Mouse (Mus musculus): ENCODE data around the gene Hmga1. TPM values are rescaled to one million over a fixed set of nuclear protein-coding genes. Genes with fewer than 3 reads are reported as not detected.

The Hmga1 gene
- polyA plus RNA-seq, 1 experiment from 2014 or later = 423 TPM

DNA sequence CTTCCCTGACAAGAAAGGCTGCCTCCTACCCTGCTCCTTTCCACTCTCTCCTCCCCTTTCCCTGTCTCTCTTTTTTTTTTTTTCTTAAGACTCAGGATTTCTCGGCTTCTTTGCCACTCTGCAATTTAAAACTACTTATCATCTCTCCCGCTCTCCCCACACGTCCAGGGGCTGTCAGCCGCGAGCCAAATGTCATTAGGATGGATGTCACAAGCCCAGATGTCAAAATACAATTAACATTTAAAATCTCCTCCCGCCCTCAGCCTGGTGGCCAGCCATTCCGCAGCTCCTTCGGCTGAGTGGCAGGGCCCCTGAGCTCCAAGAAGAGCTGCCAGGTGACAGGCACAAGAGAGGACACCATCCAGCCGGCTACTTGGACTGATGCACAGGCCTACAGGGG is 38.0 kb upstream of the Hmga1 start:
- 84% methylated on average over 9 of the region's 9 CpGs for WGBS (ENCODE audit: missing documents)
- Histone ChIP-seq H3K27ac (no peak overlapping the region), H3K4me3 (ENCODE audit: inconsistent target) (no peak overlapping the region), H3K79me2 (ENCODE audit: inconsistent target) (no peaks in the 10 kb centered on the region), H3K36me3 (ENCODE audit: inconsistent target) (no peaks in the 10 kb centered on the region)

DNA sequence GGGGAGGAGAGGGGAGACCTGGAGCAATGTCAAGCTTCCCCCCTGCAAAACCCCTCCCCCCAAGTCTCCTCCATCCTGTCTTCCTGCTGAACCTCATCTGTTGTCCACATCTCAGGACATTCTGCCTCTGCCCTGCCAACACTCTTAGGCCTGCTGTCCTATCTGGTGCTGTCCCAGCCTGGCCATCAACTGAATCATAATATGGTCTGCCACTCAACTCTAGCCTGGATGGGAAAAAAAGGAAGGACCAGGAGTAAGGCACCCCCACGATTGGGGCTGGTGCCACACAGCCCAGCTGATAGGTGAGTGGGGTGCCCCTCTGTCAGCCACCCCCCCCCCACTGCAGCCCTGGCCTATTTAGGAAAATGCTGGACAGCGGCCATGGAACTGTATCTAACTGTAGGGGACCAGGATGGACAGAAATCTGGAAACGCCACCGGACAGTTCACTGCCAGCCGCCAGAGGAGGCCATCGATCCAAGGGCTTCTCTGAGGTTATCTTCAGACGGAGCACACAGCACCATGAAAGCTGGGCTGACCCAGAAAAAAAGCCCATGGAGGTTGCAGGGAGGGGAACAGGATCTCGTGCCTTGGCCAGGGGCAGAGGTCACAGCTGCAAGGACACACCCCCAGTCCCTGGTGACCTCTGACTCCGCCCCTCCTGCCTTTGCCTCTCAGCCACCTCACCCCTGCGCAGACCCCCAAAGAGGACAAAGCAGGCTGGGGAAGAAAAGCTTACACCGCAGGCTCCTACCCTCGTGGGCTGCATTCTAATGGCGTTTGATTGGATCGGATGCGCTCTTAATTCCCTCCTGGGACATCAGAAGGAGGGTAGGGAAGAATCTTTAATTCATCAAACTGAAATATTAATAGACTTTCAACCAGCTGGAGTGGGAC is 37.3 kb upstream of the Hmga1 start:
- no peak overlapping the region for H3K27ac ChIP-seq
- no peak overlapping the region for H3K4me3 ChIP-seq (ENCODE audit: inconsistent target)
- no peaks in the 10 kb centered on the region for H3K79me2 ChIP-seq (ENCODE audit: inconsistent target)
- H3K36me3 ChIP-seq (ENCODE audit: inconsistent target) = no peaks in the 10 kb centered on the region
- WGBS (ENCODE audit: missing documents) = 85% methylated on average over 15 of the region's 15 CpGs

DNA sequence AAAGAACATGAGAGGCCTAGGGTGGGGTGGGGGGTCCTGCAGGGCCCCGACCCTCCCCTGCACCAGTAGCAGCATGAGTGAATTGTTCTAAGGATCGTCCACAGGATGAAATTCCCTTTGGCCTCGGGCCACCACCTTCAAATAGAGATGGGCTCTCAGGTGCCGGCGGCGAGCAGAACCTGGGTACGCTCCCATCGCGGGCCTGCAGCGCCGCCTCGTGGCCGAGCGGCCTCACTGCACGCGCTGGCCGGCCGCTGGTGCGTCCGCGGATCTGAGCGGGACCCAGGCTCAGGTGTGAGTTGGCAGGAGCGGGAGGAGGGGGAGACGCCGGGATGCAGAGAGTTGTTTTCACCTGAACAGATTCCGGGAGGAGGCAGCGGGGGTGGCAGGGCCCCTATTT is 35.7 kb upstream of the Hmga1 start:
- Histone ChIP-seq H3K79me2 (ENCODE audit: inconsistent target) (no peaks in the 10 kb centered on the region), H3K27ac (no peak overlapping the region), H3K4me3 (ENCODE audit: inconsistent target) (no peak overlapping the region), H3K36me3 (ENCODE audit: inconsistent target) (no peaks in the 10 kb centered on the region)
- 1% methylated on average over 27 of the region's 27 CpGs for WGBS (ENCODE audit: missing documents)

DNA sequence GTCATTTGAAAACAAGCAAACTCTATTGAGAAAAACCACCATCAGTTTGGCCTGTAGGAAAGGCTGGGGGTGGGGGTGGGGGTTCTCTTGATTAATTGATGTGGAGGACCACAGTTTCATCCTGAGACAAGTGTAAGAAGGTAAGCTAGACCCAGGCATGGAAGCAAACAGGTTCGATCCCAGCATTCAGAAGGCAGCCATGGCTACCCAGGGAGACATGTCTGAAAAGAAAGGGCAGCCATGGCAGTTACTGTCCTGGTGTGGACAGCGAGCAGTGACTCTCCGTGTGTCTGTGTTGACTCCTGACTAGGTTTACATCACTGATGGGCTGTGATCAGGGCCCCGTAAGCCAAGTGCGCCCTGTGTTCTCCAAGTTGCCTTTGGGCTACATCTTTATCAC is 35.0 kb upstream of the Hmga1 start, which contains the start of gene Grm4:
Grm4 (minus strand) TSS at position 101 of the 400 bp plus-strand sequence.
- H3K4me3 ChIP-seq (ENCODE audit: inconsistent target) = no peak within 1 kb of the TSS
- H3K27ac ChIP-seq = no peak within 1 kb of the TSS
- no peaks in the 10 kb centered on the region for H3K36me3 ChIP-seq (ENCODE audit: inconsistent target)
- H3K79me2 ChIP-seq (ENCODE audit: inconsistent target) = no peaks in the 10 kb centered on the region
- WGBS (ENCODE audit: missing documents) = 88% methylated on average over 5 of the region's 5 CpGs

DNA sequence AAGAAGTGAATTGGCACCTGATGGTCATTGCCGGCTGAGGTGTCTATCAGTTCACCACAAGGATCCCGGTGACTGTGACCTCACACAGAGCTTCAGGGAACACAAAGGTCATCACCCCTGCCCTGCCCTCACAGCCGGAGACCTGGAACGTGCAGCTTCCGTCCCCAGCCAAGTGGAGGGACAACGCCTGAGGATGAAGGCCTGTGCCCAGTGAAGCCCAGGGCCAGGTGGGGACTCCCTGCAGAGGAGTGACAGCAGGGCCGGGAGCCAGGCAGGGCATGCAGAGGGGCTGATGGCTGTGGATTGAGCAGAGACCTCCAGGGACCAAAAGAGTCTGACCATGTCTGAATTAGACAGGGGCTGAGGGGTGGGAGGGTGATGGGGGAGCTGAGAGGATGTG is 33.2 kb upstream of the Hmga1 start:
- no peaks in the 10 kb centered on the region for H3K36me3 ChIP-seq (ENCODE audit: inconsistent target)
- WGBS (ENCODE audit: missing documents) = 93% methylated on average over 7 of the region's 7 CpGs
- no peak overlapping the region for H3K27ac ChIP-seq
- no peaks in the 10 kb centered on the region for H3K79me2 ChIP-seq (ENCODE audit: inconsistent target)
- no peak overlapping the region for H3K4me3 ChIP-seq (ENCODE audit: inconsistent target)

DNA sequence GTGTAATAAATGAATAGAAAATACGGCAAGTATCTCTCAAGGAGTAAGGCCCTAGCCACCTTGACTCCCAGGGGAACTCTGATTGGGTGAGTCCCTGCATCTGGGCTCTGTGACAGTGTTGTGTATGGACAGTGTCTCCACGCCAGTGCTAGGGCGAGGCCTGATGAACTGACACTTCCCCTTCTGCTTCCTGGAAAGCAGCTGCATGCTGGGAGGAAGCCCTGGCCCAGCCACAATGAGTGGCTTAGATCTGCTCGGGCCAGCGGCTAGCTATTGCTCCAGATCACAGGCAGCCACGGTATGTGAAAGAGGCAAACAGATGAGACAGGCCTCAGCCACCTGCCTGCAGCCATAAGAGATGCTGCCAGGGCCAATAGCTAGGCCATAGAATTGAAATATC is 29.1 kb upstream of the Hmga1 start:
- H3K36me3 ChIP-seq (ENCODE audit: inconsistent target) = no peaks in the 10 kb centered on the region
- 24% methylated on average over 6 of the region's 6 CpGs for WGBS (ENCODE audit: missing documents)
- H3K4me3 ChIP-seq (ENCODE audit: inconsistent target) = no peak overlapping the region
- H3K27ac ChIP-seq = no peak overlapping the region
- no peaks in the 10 kb centered on the region for H3K79me2 ChIP-seq (ENCODE audit: inconsistent target)

DNA sequence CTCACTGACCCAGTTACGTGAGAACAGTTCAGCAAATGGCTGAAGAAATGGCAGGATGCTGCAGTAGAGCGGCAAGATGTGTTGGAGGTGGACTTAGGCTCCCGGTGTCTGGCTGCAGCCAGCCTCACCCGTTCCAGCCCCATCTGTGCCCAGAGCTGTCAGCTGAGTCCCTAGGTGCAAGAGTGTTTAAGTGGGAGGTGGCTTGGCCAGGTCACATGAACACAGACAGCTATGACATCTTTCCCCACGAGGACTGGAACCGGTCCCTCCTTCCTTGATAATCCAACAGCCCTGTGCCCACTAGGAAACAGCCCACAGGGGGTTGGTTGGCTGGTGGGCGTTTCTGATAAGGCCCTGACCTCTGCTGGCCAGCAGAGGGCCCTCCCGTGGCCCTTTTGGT is 28.3 kb upstream of the Hmga1 start:
- 77% methylated on average over 8 of the region's 8 CpGs for WGBS (ENCODE audit: missing documents)

DNA sequence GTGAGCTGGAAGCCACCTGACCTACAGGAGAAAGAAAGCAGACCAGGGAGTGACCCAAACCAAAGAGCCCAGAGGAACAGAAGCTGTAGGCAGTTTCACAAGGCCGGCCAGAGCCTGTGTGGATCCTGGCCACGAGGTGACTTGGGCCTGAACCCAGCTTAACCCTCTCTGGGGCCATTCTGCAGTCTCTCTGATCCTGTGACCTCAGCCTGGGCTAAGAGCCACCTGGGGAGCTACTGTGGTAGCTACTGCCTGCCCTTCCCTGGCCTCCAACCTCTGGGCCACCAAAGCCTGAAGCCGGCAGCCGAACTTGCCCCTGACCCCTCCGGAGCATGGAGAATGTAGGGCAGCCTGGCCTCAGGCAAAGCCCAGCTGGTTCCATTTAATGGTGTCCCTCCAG is 27.5 kb upstream of the Hmga1 start:
- Histone ChIP-seq H3K4me3 (ENCODE audit: inconsistent target) (no peak overlapping the region), H3K79me2 (ENCODE audit: inconsistent target) (no peaks in the 10 kb centered on the region), H3K36me3 (ENCODE audit: inconsistent target) (no peaks in the 10 kb centered on the region), H3K27ac (no peak overlapping the region)
- 89% methylated on average over 5 of the region's 5 CpGs for WGBS (ENCODE audit: missing documents)

More for the DNA sequence above, 28.3 kb upstream of the Hmga1 start:
- no peak overlapping the region for H3K27ac ChIP-seq
- no peak overlapping the region for H3K4me3 ChIP-seq (ENCODE audit: inconsistent target)
- no peaks in the 10 kb centered on the region for H3K36me3 ChIP-seq (ENCODE audit: inconsistent target)
- H3K79me2 ChIP-seq (ENCODE audit: inconsistent target) = no peaks in the 10 kb centered on the region

DNA sequence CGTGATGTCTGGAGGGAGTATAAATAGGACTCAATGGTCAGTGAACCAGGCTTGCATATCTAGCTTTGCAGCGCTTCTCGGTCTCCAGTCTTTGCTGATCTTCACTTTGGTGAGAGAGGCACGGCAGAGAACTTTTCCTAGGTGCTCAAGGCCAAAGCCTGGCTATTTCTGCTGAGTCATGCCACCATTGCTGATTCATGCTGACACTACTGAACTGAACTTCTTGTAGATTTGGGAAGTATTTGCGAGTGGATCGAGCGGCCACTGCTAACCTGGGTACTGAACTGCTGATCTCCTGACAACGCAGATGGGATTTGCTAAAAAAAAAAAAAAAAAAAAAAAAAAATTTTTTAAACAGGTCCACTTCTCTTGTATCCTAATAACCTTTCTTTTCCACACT is 24.2 kb upstream of the Hmga1 start:
- no peaks in the 10 kb centered on the region for H3K36me3 ChIP-seq (ENCODE audit: inconsistent target)
- no peak overlapping the region for H3K4me3 ChIP-seq (ENCODE audit: inconsistent target)
- 74% methylated on average over 6 of the region's 8 CpGs for WGBS (ENCODE audit: missing documents)
- no peak overlapping the region for H3K27ac ChIP-seq
- no peaks in the 10 kb centered on the region for H3K79me2 ChIP-seq (ENCODE audit: inconsistent target)

DNA sequence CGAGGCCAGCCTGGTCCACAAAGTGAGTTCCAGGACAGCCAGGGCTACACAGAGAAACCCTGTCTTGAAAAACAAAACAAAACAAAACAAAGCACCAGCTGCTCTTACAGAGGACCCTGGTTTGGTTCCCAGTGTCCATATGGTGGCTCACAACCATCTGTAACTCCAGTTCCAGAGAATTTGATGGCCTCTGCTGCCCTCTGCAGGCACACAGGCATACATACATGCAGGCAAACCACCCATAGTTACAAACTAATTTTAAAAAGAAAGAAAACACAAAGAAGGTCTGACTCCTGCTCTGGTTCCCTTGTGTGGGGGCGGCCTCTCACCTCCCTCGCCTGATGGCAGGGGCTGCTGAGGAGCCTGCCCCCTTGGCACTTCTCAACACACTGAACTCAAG is 22.9 kb upstream of the Hmga1 start:
- Histone ChIP-seq H3K36me3 (ENCODE audit: inconsistent target) (no peaks in the 10 kb centered on the region), H3K27ac (no peak overlapping the region), H3K79me2 (ENCODE audit: inconsistent target) (no peaks in the 10 kb centered on the region), H3K4me3 (ENCODE audit: inconsistent target) (no peak overlapping the region)
- WGBS (ENCODE audit: missing documents) = 96% methylated on average over 3 of the region's 3 CpGs

DNA sequence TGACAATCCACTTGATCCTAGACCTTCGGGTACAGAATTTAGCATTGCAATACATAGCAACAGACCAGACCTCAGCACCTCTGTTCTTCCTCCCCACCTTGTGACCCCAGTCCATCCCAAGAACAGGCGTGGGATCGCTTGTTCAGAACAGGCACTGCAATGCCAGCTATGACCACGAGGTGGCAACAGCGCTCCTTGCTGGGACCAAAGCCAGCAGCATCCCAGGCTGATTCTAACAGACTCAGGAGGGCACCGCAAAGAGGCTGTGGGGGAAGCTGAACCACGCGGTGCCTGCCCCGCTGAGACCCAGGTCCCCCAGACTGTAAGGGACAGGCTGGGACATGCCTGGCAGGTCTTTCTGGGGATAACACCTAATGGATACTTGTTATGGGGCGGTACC is 21.6 kb upstream of the Hmga1 start:
- Histone ChIP-seq H3K79me2 (ENCODE audit: inconsistent target) (no peaks in the 10 kb centered on the region), H3K4me3 (ENCODE audit: inconsistent target) (no peak overlapping the region), H3K36me3 (ENCODE audit: inconsistent target) (no peaks in the 10 kb centered on the region), H3K27ac (no peak overlapping the region)
- whole genome bisulfite sequencing (ENCODE audit: missing documents) = 8% methylated on average over 9 of the region's 10 CpGs

DNA sequence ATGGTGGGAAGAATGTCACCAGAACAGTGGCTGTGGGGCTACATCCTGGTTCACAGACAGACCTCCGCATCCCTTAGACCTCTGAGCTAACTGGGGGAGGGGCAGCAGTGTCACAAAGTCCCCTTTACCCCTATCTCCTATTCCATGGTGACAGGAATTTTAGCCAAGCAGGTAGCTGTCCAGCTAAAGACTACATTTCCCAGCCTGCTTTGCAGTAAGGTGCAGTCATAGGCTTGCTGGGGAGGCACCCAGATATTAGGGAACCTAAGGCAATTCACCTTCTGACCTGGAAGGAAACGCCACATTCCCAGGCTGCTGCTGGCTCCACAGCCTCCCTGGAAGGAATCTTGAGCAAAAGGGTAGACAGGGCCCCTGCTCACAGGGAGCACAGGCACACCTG is 15.0 kb upstream of the Hmga1 start:
- 86% methylated on average over 2 of the region's 2 CpGs for WGBS (ENCODE audit: missing documents)
- Histone ChIP-seq H3K27ac (no peak overlapping the region), H3K36me3 (ENCODE audit: inconsistent target) (no peaks in the 10 kb centered on the region)

DNA sequence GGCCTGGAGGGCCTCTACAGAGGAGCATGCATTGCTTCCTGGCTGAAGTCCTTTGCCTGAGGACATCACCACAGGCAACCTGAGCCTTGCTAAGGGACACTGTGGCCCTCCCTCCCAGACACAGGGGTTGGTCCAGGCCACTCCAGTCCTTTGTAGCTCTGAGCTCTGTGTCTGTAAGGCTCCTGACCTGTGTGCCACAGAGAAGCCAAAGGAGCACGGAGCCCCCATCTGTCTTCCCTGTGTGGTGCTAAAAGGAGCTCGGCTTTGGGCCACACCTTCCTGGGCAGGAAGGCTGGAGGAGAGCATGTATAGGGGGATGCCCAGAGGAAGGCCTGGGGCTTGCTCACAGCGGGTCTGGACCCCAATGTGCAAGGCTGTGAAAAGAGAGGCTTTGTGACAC is 14.3 kb upstream of the Hmga1 start:
- H3K79me2 ChIP-seq (ENCODE audit: inconsistent target) = no peaks in the 10 kb centered on the region; the same call in 1 of the 2 replicates
- H3K36me3 ChIP-seq (ENCODE audit: inconsistent target) = no peaks in the 10 kb centered on the region
- H3K4me3 ChIP-seq (ENCODE audit: inconsistent target) = no peak overlapping the region
- no peak overlapping the region for H3K27ac ChIP-seq
- WGBS (ENCODE audit: missing documents) = 82% methylated on average over 3 of the region's 3 CpGs

More for the DNA sequence above, 15.0 kb upstream of the Hmga1 start:
- no peak overlapping the region for H3K4me3 ChIP-seq (ENCODE audit: inconsistent target)
- H3K79me2 ChIP-seq (ENCODE audit: inconsistent target) = no peaks in the 10 kb centered on the region

DNA sequence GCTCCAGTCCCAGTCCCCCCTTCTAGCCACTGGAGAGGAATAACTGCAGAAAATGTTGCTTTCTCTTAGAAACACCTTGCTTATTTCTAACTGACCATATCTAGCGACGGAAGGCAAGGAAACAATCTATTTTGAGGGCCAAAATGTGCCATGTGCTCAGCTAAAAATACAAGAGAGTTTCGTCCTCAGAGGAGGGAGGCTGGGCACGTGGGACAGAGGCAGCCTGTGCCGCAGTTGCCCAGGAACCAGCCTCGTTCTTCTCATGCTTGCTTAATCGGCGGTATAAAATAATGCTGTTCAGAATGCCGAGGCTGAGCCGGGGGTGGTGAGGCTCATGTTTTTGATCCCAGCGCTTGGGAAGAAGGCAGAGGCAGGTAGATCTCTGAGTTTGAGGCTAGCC is 11.7 kb upstream of the Hmga1 start:
- no peaks in the 10 kb centered on the region; the same call in 1 of the 2 replicates for H3K79me2 ChIP-seq (ENCODE audit: inconsistent target)
- H3K27ac ChIP-seq = no peak overlapping the region
- H3K36me3 ChIP-seq (ENCODE audit: inconsistent target) = no peaks in the 10 kb centered on the region
- no peak overlapping the region for H3K4me3 ChIP-seq (ENCODE audit: inconsistent target)
- WGBS (ENCODE audit: missing documents) = 89% methylated on average over 9 of the region's 11 CpGs

DNA sequence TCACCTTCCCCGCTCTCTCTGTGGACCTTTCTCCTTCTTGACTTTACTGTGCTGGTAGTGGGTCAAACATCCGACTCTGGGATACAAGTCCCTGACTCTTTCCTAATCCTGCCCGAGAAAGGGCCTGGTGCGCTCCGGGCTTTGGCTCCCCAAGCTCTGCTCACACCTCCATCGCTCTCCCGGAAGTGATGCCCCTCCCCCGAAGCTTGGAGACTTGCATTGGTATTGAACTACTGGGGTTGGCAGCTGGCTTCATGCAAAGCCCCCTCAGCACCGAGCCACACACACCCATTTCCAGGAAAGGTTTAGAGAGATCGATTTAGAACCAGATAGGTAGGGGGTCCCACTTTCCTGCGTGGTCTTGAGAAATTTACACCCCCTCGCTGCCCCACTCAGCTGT is 10.3 kb upstream of the Hmga1 start:
- H3K4me3 ChIP-seq (ENCODE audit: inconsistent target) = no peak overlapping the region
- H3K27ac ChIP-seq = no peak overlapping the region
- no peaks in the 10 kb centered on the region; the same call in 1 of the 2 replicates for H3K79me2 ChIP-seq (ENCODE audit: inconsistent target)
- WGBS (ENCODE audit: missing documents) = 76% methylated on average over 12 of the region's 12 CpGs
- H3K36me3 ChIP-seq (ENCODE audit: inconsistent target) = no peaks in the 10 kb centered on the region

All from macrophage (primary cell).